Mouse (Mus musculus) embryonic facial prominence, embryonic 12.5 days (tissue): ENCODE data around the gene Taf13. TPM values are rescaled to one million over a fixed set of nuclear protein-coding genes. Genes with fewer than 3 reads are reported as not detected.
"Not testable (repeated sequence)": the region's sequence is repeated elsewhere in the genome, so short reads cannot be mapped to it uniquely, and the experiment has no call there.

Experiments used
- ATAC-seq: fragments of 200-750 bp; cut with Nextera tagmentation; 2 replicates; pipeline ENCODE4 v1.8.0; 2017; ENCODE audit not compliant: insufficient number of reproducible peaks, insufficient read depth, low FRiP score, low TSS enrichment
- H3K27ac ChIP-seq: fragments of 300-500 bp; sonication (generic); 2 replicates; pipeline ENCODE4 v1.5.1; 2016; ENCODE audit warnings: mild to moderate bottlenecking
- H3K27me3 ChIP-seq: fragments of 300-500 bp; sonication (generic); 2 replicates; pipeline ENCODE4 v1.6.1; 2016; ENCODE audit warnings: mild to moderate bottlenecking, moderate library complexity
- H3K36me3 ChIP-seq: fragments of 300-500 bp; sonication (generic); 2 replicates; pipeline ENCODE4 v1.6.1; 2016; ENCODE audit warnings: mild to moderate bottlenecking
- H3K4me1 ChIP-seq: fragments of 300-500 bp; sonication (generic); 2 replicates; pipeline ENCODE4 v1.6.1; 2016
- H3K4me2 ChIP-seq: fragments of 300-500 bp; sonication (generic); replicated peaks from 2 replicates; pipeline ENCODE4 v1.6.1; 2016; ENCODE audit warnings: mild to moderate bottlenecking, moderate library complexity
- H3K4me3 ChIP-seq: fragments of 300-500 bp; sonication (generic); 2 replicates; pipeline ENCODE4 v1.5.1; 2016; ENCODE audit warnings: mild to moderate bottlenecking
- H3K9ac ChIP-seq: fragments of 300-500 bp; sonication (generic); 2 replicates; pipeline ENCODE4 v1.6.1; 2016; ENCODE audit warnings: mild to moderate bottlenecking, moderate library complexity
- H3K9me3 ChIP-seq: fragments of 300-500 bp; sonication (generic); 2 replicates; pipeline ENCODE4 v1.6.1; 2016; ENCODE audit warnings: mild to moderate bottlenecking, moderate library complexity
- WGBS: fragments of 180-500 bp; shearing (Covaris S2); methylation state at CpG from one replicate; pipeline ENCODE4 v1.1.7; 2016; 5-methylcytosine and 5-hydroxymethylcytosine counted together
- polyA plus RNA-seq: library from polyadenylated mRNA; unstranded; fragments of >200 nt; fragmentation: Nextera tagmentation; extraction: Ambion mirVana; gene quantifications from 2 replicates; pipeline ENCODE4 v1.2.1, GENCODE M21; 2016

Taf13 gene
- polyA plus RNA-seq, 1 experiment from 2014 or later, result 51.7 TPM

DNA sequence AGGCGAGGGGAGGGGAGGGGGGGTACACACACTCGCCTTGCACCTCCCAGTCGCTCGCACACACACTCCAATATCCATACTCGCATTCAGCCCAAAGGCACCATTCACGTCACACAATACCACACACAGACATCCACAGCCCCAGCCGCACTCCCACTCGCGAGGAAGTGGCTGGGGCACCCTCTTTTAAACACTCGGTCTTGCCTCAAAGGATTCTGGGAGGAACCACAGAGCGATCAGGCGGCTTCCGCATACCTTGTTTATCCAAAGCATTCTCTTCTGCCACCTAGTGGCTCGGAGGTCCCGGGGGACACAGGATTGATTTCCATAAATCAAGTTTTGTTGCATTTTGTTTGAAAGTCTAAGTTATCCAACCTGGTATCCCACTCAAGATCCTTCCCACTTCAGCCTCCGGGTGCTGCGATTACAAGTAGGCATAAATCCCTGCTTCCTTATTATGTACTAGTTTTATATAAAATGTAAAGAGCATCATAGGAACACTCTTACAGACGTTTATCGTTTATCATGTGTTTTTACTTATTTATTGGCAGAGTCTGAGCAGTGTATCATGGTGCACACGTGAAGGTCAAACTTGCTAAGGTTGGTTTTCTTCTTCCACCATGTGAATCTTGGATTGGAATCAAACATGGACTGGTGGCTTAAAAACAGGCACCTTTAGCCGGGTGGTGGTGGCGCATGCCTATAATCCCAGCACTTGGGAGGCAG lies 16.7 kb upstream of the Taf13 start:
- H3K36me3 ChIP-seq, result peaks cover 23% of the 10 kb centered on the region
- H3K27me3 ChIP-seq, result no peaks in the 10 kb centered on the region
- H3K4me2 ChIP-seq, result peak overlapping the region; percentile 69
- peak; percentile 89 for ATAC-seq
- 19% methylated on average over 19 of the region's 22 CpGs for WGBS
- H3K27ac ChIP-seq, result peak overlapping the region; percentile 89
- no peaks in the 10 kb centered on the region for H3K9me3 ChIP-seq
- no peaks in the 10 kb centered on the region; the same call in 1 of the 2 replicates for H3K4me1 ChIP-seq
- H3K9ac ChIP-seq, result peak overlapping the region; percentile 97
- peak overlapping the region; percentile 81 for H3K4me3 ChIP-seq

DNA sequence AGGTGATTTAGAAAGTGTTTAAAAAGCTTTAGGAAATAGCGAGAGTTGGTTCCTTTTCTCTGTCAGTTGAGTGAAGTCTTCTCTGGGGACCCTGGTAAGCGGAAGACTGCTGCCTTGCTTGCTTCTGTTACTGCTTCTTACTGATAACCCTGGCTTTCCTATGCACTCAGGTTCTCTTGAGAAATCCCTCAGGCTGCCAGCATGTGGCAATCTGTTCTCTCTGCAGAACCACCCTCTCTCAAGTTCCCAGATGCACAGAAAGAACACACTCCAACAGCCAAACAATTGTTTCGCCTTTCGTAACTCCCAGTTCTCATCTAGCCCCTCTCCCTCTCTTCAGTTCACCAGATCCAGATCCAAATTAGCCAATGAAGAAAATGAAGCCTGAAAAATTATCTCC lies 13.6 kb upstream of the Taf13 start:
- no peak overlapping the region for H3K9ac ChIP-seq
- peaks cover 7% of the 10 kb centered on the region for H3K4me1 ChIP-seq
- H3K4me3 ChIP-seq, result no peak overlapping the region
- no peak overlapping the region for H3K27ac ChIP-seq
- no peak for ATAC-seq
- WGBS, result 88% methylated on average over 4 of the region's 4 CpGs
- H3K36me3 ChIP-seq, result peaks cover 23% of the 10 kb centered on the region
- H3K27me3 ChIP-seq, result no peaks in the 10 kb centered on the region
- no peaks in the 10 kb centered on the region for H3K9me3 ChIP-seq
- no peak overlapping the region for H3K4me2 ChIP-seq

DNA sequence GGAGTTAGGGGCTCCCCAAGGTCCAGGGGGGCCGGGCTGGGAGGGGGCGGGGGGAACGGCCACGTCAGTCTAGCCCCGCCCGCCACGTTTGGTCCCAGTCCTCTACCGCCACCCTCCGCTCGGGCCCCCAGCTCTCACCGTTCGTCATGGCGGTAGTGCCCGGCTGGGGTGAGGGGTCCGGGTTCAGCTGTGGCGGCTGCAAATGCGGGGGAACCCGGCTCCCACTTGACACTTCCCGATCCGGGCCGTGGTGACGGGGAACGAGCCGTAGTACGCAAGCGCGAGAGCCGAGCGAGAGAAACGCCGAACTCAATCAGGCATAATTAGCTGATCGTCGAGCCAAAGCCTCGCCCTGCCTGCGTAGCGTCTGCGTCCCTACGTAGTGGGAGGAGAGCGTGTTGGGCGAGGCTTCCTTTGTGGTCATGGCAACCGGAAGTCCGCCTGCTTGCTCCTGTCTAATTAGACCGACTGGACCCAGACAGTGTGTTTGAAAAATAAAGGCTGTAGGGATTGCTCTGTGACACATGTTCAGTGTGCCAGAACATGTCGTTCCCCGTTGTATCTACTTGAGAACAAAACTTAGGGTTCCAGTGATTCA lies 9.3 kb upstream of the Taf13 start, which contains the start of gene Tmem167b:
TSS of gene Tmem167b (minus strand) at position 334 of the 598 bp plus-strand sequence.
- under 1% methylated on average over 45 of the region's 45 CpGs for WGBS
- ATAC-seq, result peak; percentile 96
- peak within 1 kb of the TSS; percentile 88 for H3K4me3 ChIP-seq
- H3K4me1 ChIP-seq, result peaks cover 10% of the 10 kb centered on the region; the same call in 1 of the 2 replicates
- H3K4me2 ChIP-seq, result peak within 1 kb of the TSS; percentile 70
- H3K9me3 ChIP-seq, result no peaks in the 10 kb centered on the region
- no peaks in the 10 kb centered on the region for H3K27me3 ChIP-seq
- H3K27ac ChIP-seq, result peak within 1 kb of the TSS; percentile 87
- H3K36me3 ChIP-seq, result peaks cover 18% of the 10 kb centered on the region
- H3K9ac ChIP-seq, result peak within 1 kb of the TSS; percentile 79

DNA sequence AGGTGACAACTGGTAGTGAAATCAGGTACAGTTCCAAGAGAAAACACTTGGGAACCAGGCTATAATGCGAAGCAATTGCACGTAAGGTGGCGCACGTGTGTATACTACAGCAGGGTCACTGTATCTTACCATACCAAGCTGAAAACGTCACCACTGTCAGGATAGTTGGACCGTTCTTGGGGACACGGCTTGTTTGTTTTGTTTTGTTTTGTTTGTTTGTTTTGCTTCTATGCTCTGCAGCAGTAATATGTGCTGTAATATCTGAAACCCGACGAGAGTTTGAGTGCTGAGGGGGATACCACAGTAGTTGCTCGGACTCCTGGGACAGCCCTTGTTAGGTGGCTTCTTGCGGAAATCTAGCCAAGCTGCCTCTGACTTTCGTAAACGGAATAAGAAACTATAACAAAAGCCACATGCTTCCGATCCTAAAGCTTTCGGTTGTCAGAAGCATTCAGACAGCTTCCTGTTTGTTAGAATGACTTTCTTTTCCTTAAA lies 8.7 kb upstream of the Taf13 start:
- 5% methylated on average over 15 of the region's 15 CpGs for WGBS
- H3K36me3 ChIP-seq, result peaks cover 15% of the 10 kb centered on the region
- peaks cover 10% of the 10 kb centered on the region; the same call in 1 of the 2 replicates for H3K4me1 ChIP-seq
- peak overlapping the region; percentile 87 for H3K27ac ChIP-seq
- peak overlapping the region; percentile 88 for H3K4me3 ChIP-seq
- ATAC-seq, result 0 out of 2 replicates have a peak, but pooled peaks have one; percentile 59
- H3K27me3 ChIP-seq, result no peaks in the 10 kb centered on the region
- no peaks in the 10 kb centered on the region for H3K9me3 ChIP-seq
- peak overlapping the region; percentile 41 for H3K9ac ChIP-seq
- H3K4me2 ChIP-seq, result peak overlapping the region; percentile 70

DNA sequence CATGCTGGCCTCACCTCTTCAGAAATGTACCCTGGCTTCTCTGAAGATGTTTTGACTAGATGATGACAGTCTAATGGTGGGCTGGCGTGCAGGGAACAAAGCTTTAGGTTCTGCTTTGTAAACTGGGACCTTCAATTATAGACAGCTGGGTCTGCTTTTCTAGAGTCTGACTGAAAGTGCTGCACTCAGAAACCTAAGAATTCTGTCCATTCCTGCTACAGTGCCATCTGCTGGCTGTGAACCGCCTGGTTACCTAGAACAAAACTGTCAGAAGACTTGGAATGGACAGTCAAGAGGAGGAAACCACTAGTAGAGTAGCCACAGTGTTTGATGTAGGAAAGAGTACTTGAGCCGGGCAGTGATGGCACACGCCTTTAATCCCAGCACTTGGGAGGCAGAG lies 8.2 kb upstream of the Taf13 start:
- peak overlapping the region; percentile 41 for H3K9ac ChIP-seq
- WGBS, result 12% methylated on average over 4 of the region's 4 CpGs

DNA sequence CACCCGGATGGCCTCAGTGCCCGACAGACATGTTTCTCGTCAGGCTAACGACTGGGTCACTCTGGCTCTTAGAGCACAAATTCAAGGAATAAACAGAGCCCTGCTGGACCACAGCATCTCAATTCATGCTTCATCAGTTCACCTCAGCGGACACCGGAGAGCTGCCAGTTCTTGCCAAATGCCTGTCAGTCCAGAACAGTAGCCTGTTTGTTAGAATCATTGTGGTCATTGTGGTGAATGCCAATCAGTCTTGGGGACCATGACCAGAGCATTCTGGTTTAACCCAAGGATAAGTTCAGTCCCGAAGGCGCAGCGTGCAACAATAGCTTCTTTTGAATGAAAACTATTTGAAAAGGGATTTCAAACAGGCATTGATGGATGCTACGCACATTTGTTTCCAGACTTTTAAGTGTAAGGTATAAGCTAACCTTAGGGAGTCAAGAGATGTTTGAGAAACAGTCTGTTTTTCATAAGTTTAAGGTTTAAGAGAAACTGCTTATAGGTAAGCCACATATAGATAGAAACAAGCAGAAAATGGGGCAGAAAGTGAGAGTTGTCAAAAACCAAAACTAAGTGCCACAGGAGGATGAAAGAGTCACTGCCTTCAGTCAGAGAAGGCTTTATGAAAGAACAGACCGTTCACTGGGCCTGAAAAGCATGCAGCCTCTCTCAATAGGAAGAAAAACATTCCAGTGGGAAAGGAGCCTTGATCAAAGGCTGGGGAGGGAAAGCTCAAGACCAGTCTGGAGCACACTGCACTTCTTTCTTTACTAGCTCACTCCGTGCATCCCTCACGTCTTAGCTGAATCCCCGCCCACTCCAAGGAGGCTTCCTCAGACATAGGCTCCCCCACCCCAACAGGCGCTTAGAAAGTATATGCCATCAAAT lies 3.3 kb upstream of the Taf13 start:
- WGBS, result 25% methylated on average over 15 of the region's 15 CpGs
- H3K36me3 ChIP-seq, result no peaks in the 10 kb centered on the region
- H3K9ac ChIP-seq, result no peak overlapping the region
- no peak for ATAC-seq
- no peak overlapping the region for H3K4me2 ChIP-seq
- H3K4me1 ChIP-seq, result peaks cover 11% of the 10 kb centered on the region
- no peaks in the 10 kb centered on the region for H3K9me3 ChIP-seq
- peak overlapping the region; percentile 43 for H3K27ac ChIP-seq
- H3K4me3 ChIP-seq, result no peak overlapping the region
- H3K27me3 ChIP-seq, result no peaks in the 10 kb centered on the region

More for the DNA sequence above, 8.2 kb upstream of the Taf13 start:
- H3K36me3 ChIP-seq, result peaks cover 11% of the 10 kb centered on the region
- no peaks in the 10 kb centered on the region for H3K9me3 ChIP-seq
- H3K4me2 ChIP-seq, result peak overlapping the region; percentile 70
- peak overlapping the region; percentile 87 for H3K27ac ChIP-seq
- H3K27me3 ChIP-seq, result no peaks in the 10 kb centered on the region
- no peak for ATAC-seq
- peaks cover 10% of the 10 kb centered on the region; the same call in 1 of the 2 replicates for H3K4me1 ChIP-seq
- H3K4me3 ChIP-seq, result peak overlapping the region; percentile 88

DNA sequence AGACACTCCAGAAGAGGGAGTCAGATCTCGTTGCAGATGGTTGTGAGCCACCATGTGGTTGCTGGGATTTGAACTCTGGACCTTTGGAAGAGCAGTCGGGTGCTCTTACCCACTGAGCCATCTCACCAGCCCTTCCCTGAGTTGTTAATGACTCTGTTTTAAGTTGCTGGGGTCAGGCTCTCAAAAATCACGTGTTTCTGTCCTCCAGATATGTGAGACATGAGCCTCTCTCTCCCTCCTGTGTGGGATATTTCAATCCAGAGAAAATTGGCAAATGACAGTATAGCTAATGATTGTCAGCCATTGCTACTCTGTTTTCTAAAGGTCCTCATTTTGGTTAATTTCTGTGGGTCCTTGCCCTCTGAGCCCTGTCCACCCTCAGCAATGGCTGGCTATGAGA lies 1.9 kb upstream of the Taf13 start:
- not testable (repeated sequence) for H3K4me3 ChIP-seq, H3K36me3 ChIP-seq, H3K4me2 ChIP-seq, H3K9ac ChIP-seq, H3K27me3 ChIP-seq, H3K27ac ChIP-seq, H3K9me3 ChIP-seq, ATAC-seq
- peaks cover 14% of the 10 kb centered on the region for H3K4me1 ChIP-seq
- 54% methylated on average over 3 of the region's 3 CpGs for WGBS

DNA sequence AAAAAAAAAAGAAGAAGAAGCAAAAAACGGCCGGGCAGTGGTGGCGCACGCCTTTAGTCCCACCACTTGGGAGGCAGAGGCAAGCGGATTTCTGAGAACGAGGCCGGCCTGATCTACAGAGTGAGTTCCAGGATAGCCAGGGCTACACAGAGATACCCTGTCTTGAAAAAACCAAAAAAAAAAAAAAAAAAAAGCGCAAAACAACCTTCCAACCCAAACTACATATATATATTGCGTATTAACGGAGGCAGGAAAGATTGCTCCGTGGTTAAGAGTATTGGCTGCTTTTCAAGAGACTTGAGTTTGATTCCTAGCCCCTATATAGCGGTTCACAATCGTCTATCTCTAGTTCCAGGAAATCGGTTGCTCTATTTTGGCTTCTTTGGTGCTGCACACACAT lies 685 bp upstream of the Taf13 start:
- no peaks in the 10 kb centered on the region for H3K27me3 ChIP-seq
- H3K9me3 ChIP-seq, result no peaks in the 10 kb centered on the region
- no peak for ATAC-seq
- no peak overlapping the region for H3K9ac ChIP-seq
- H3K36me3 ChIP-seq, result no peaks in the 10 kb centered on the region
- peak overlapping the region; percentile 61; the same call in 1 of the 2 replicates for H3K4me3 ChIP-seq
- H3K4me1 ChIP-seq, result peaks cover 14% of the 10 kb centered on the region
- no peak overlapping the region for H3K27ac ChIP-seq
- 82% methylated on average over 13 of the region's 14 CpGs for WGBS
- peak overlapping the region; percentile 58 for H3K4me2 ChIP-seq

DNA sequence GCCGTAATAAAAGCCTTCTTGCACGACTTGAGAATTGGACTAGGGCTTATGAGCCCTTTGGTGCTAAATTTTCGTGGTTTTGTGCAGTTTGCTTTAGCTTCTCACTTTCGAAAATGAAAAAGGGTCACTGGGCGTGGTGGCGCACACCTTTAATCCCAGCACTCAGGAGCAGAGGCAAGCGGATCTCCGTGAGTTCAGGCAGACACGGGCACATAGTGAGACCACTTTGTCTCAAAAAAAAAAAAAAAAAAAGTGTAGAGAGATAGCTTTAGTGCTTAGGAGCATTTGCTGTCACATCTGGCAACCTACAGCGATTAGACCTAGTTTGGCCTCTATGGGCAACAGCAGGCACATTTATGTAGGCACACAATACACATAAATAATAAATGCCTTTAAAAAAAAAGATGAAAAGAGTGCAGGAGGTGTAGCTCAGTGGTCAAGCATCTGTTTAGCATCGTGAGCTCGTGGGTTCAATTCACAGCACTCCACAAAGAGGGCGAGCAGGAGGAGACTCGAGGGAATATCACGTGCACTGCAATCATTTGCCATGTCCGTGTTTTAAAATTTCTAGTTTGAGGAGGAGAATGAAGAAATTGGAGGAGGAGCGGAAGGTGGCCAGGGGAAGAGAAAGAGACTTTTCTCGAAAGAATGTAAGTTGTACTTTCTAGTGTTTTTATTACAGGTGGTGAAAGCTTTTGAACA lies 962 bp downstream of the Taf13 start:
- H3K27ac ChIP-seq, result no peak overlapping the region
- peak overlapping the region; percentile 61 for H3K4me3 ChIP-seq
- H3K9ac ChIP-seq, result peak overlapping the region; percentile 65
- peaks cover 14% of the 10 kb centered on the region for H3K4me1 ChIP-seq
- H3K36me3 ChIP-seq, result no peaks in the 10 kb centered on the region
- 43% methylated on average over 18 of the region's 18 CpGs for WGBS
- peak overlapping the region; percentile 58 for H3K4me2 ChIP-seq
- ATAC-seq, result no peak
- H3K9me3 ChIP-seq, result no peaks in the 10 kb centered on the region
- H3K27me3 ChIP-seq, result no peaks in the 10 kb centered on the region

DNA sequence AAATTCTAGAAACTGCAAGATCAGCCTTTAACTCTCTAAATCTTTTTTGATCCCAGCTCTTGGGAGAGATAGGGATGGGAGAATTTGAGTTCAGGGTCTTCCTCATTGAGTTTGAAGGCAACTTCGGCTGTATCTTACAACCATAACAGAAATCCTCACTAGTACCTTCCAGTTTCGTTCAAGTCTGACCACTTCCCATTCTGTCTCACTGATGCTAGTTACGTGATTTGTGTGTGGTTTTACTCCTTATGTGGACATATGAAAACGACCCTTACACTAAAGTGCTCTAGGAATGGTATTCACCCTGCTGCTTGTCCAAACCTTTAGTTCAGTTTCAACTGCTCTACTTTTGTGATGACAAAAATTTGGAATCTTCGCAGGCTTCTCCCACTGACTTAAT lies 2.5 kb downstream of the Taf13 start:
- no peaks in the 10 kb centered on the region for H3K27me3 ChIP-seq
- H3K27ac ChIP-seq, result no peak overlapping the region
- WGBS, result 88% methylated on average over 5 of the region's 5 CpGs
- no peaks in the 10 kb centered on the region for H3K9me3 ChIP-seq
- no peak overlapping the region for H3K4me2 ChIP-seq
- peaks cover 14% of the 10 kb centered on the region for H3K4me1 ChIP-seq
- no peak for ATAC-seq
- peaks cover 6% of the 10 kb centered on the region; the same call in 1 of the 2 replicates for H3K36me3 ChIP-seq
- no peak overlapping the region for H3K9ac ChIP-seq
- no peak overlapping the region for H3K4me3 ChIP-seq

DNA sequence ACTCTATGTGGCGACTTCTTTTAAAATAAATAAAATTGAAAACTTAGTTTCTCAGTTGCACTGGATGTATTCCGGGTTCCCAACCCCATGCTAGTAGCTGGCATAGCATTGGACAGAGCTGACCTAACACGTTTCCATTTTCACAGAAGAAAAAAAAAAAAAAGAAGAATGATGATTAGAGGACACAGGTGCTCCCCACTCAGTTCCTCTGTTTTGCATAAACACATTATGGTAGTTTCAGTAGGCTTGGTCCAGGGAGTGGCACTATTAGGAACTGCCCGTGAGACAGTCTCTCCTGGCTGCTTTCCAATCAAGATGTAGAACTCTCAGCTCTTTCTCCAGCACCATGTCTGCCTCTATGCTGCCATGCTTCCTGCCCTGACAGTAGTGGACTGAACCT lies 13.1 kb downstream of the Taf13 start:
- no peak overlapping the region for H3K9ac ChIP-seq
- no peaks in the 10 kb centered on the region for H3K9me3 ChIP-seq
- no peaks in the 10 kb centered on the region for H3K4me1 ChIP-seq
- ATAC-seq, result no peak
- WGBS, result 87% methylated on average over 4 of the region's 4 CpGs
- 0 out of 2 replicates have a peak, but pooled peaks cover 6% of the 10 kb centered on the region for H3K36me3 ChIP-seq
- no peaks in the 10 kb centered on the region for H3K27me3 ChIP-seq
- H3K4me2 ChIP-seq, result no peak overlapping the region
- H3K4me3 ChIP-seq, result no peak overlapping the region
- no peak overlapping the region for H3K27ac ChIP-seq
